Mouse (Mus musculus): ENCODE results near the gene Me3. TPM values are rescaled to one million over a fixed set of nuclear protein-coding genes. Genes with fewer than 3 reads are reported as not detected.
A peak's percentile ranks its signal among the peaks of the same experiment; 100 is the strongest.

The Me3 gene
- polyA plus RNA-seq, 1 experiment from 2014 or later, result 39.5 TPM

DNA sequence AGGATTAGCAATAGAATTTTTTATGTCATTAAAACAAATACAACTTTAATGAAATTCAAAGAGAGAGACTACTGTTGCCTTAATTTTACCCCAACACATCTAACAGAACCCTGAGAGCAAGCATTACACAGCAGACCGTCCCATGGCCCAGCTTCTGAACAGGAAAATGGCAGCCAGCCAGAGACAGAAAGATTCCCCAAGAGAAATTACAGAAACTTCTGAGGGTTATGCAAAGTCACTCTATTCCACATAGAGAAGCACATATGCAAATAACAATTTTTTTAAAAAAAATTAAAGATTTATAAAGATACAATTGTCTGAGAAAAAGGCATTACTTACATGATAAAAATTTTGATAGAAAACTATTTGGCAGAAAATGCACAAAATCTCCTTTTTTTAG, 247.5 kb downstream of the Me3 start:
- Histone ChIP-seq H3K4me1 (replicated peaks; ENCODE audit: insufficient read depth, low read length) (no peaks in the 10 kb centered on the region), H3K4me3 (replicated peaks; ENCODE audit: low read depth, low read length) (no peak overlapping the region), H3K27ac (no peak overlapping the region), H3K9ac (ENCODE audit: low read depth, low read length) (no peak overlapping the region), H3K4me2 (ENCODE audit: low read length) (no peak overlapping the region), H3K27me3 (ENCODE audit: insufficient read depth, low read length) (no peaks in the 10 kb centered on the region), H3K36me3 (ENCODE audit: insufficient read depth, low read length) (no peaks in the 10 kb centered on the region), H3K9me3 (replicated peaks; ENCODE audit: low read length) (no peaks in the 10 kb centered on the region)
- 50% methylated on average over 1 of the region's 1 CpGs for WGBS
- DNase-seq (ENCODE audit: low spot score), result no peak
- TF ChIP-seq CTCF (IDR thresholded peaks at IDR 0.05; ENCODE audit: low read depth), result no peak
- ATAC-seq (replicated peaks; ENCODE audit: low FRiP score, low read depth), result no peak

GRCm38 (mm10) chr7:89884551-89884950, 252.4 kb downstream of the Me3 start:
- Histone ChIP-seq H3K36me3 (ENCODE audit: insufficient read depth, low read length) (no peaks in the 10 kb centered on the region), H3K27ac (no peak overlapping the region), H3K27me3 (ENCODE audit: insufficient read depth, low read length) (no peaks in the 10 kb centered on the region), H3K4me2 (ENCODE audit: low read length) (no peak overlapping the region), H3K4me1 (replicated peaks; ENCODE audit: insufficient read depth, low read length) (no peaks in the 10 kb centered on the region), H3K9ac (ENCODE audit: low read depth, low read length) (no peak overlapping the region), H3K4me3 (replicated peaks; ENCODE audit: low read depth, low read length) (no peak overlapping the region), H3K9me3 (replicated peaks; ENCODE audit: low read length) (no peaks in the 10 kb centered on the region)
- DNase-seq (ENCODE audit: low spot score), result peak; percentile 37
- ATAC-seq (replicated peaks; ENCODE audit: low FRiP score, low read depth), result no peak
- TF ChIP-seq CTCF (IDR thresholded peaks at IDR 0.05; ENCODE audit: low read depth), result no peak
- WGBS, result 46% methylated on average over 3 of the region's 3 CpGs

DNA sequence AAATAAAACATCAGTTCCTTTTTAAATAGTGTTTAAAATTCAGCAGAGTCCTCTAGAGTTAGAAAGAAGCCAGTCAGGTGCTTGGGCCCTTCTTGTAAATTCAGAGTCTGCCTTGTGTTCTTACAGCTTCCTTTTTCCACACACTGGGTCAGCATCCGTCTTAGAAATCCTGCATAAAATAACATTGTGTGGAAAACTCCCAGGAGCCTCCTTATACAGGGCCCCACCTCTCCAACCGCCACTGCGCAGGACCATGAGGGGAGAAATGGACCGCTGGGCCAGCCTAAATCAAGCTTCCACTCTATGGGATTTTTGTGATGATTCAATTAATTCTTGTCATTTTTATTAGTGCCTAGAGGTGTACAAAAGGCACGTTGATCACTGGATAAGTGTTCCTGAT, 259.2 kb downstream of the Me3 start:
- Histone ChIP-seq H3K9ac (ENCODE audit: low read depth, low read length) (no peak overlapping the region), H3K4me3 (replicated peaks; ENCODE audit: low read depth, low read length) (no peak overlapping the region), H3K36me3 (ENCODE audit: insufficient read depth, low read length) (no peaks in the 10 kb centered on the region), H3K9me3 (replicated peaks; ENCODE audit: low read length) (no peaks in the 10 kb centered on the region), H3K4me1 (replicated peaks; ENCODE audit: insufficient read depth, low read length) (no peaks in the 10 kb centered on the region), H3K4me2 (ENCODE audit: low read length) (no peak overlapping the region), H3K27ac (no peak overlapping the region), H3K27me3 (ENCODE audit: insufficient read depth, low read length) (no peaks in the 10 kb centered on the region)
- ATAC-seq (replicated peaks; ENCODE audit: low FRiP score, low read depth) (no peak), DNase-seq (ENCODE audit: low spot score) (no peak)
- TF ChIP-seq CTCF (IDR thresholded peaks at IDR 0.05; ENCODE audit: low read depth), result no peak
- 69% methylated on average over 5 of the region's 5 CpGs for WGBS

DNA sequence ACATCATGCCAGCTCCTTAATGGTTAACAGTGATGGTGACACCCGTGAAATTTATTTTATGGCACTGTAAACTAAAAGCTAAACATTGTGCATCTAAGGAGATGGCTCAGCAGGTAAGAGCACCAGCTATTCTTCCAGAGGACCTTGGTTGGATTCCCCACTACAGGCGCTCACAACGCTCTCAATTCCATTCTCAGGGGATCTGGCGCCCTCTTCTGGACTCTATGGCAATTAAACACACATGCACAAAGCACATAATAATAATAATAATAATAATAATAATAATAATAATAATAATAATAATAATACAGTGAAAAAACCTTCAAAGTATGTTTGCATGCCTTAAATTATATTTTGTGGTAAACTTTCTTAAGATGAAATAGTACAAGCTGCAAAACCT, 259.7 kb downstream of the Me3 start:
- Histone ChIP-seq H3K4me3 (replicated peaks; ENCODE audit: low read depth, low read length) (no peak overlapping the region), H3K36me3 (ENCODE audit: insufficient read depth, low read length) (no peaks in the 10 kb centered on the region), H3K9ac (ENCODE audit: low read depth, low read length) (no peak overlapping the region), H3K27ac (no peak overlapping the region), H3K4me1 (replicated peaks; ENCODE audit: insufficient read depth, low read length) (no peaks in the 10 kb centered on the region), H3K9me3 (replicated peaks; ENCODE audit: low read length) (no peaks in the 10 kb centered on the region), H3K4me2 (ENCODE audit: low read length) (no peak overlapping the region), H3K27me3 (ENCODE audit: insufficient read depth, low read length) (no peaks in the 10 kb centered on the region)
- 37% methylated on average over 4 of the region's 4 CpGs for WGBS
- DNase-seq (ENCODE audit: low spot score) (peak; percentile 19), ATAC-seq (replicated peaks; ENCODE audit: low FRiP score, low read depth) (no peak)
- peak; percentile 45 for TF ChIP-seq CTCF (IDR thresholded peaks at IDR 0.05; ENCODE audit: low read depth)

- no peaks in the 10 kb centered on the region for H3K36me3 ChIP-seq (ENCODE audit: insufficient read depth, low read length)
- no peak for TF ChIP-seq CTCF (IDR thresholded peaks at IDR 0.05; ENCODE audit: low read depth)
- no peak overlapping the region for H3K27ac ChIP-seq
- no peaks in the 10 kb centered on the region for H3K27me3 ChIP-seq (ENCODE audit: insufficient read depth, low read length)
- no peak overlapping the region for H3K4me3 ChIP-seq (replicated peaks; ENCODE audit: low read depth, low read length)
- no peak for ATAC-seq (replicated peaks; ENCODE audit: low FRiP score, low read depth)
- DNase-seq (ENCODE audit: low spot score), result no peak
- no peak overlapping the region for H3K9ac ChIP-seq (ENCODE audit: low read depth, low read length)
- no peaks in the 10 kb centered on the region for H3K4me1 ChIP-seq (replicated peaks; ENCODE audit: insufficient read depth, low read length)
- WGBS, result 85% methylated on average over 8 of the region's 8 CpGs
- H3K9me3 ChIP-seq (replicated peaks; ENCODE audit: low read length), result no peaks in the 10 kb centered on the region
- H3K4me2 ChIP-seq (ENCODE audit: low read length), result peak overlapping the region; percentile 37
Observed at GRCm38 (mm10) chr7:89903007-89903406, 270.8 kb downstream of the Me3 start.

DNA sequence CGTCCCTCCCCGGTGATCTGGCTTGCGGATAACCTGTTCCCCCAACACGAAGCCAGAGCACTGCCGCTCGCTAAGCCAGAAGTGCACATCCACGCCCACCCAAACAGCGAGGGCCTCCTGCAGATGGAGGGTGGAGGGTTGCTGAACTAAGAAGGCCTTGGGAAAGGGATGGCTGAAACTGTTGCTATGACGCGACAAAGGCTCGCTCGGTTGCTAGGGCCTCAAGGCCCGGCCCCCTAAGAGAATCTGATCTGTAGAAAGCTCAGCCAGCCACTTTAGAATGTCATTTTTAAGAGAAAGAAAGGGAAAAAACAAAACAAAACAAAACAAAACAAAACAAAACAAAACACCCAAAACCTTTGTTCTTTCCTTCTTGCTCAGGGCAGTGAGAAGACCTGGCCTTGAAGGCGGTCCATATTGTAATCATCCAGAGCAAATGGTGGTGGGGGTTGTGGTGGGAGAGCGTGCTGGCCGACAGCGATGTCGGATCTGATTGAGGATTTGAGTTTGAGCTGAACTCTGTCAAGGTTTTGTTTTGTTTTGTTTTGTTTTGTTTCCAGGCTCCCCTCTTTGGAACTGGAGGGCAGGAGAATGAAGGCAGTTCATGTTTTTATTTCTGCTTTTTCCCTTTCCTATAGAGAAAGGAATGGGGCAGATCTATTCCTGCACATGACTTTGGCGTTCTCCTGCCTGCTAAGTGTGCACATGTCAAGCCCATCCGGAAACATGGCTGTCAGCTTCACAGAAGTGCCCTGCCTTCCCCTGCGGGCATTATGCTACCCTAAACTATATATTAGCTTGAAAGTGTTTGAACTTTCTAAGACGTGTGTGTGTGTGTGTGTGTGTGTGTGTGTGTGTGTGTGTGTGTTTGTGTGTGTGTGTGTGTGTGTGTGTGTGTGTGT, 271.5 kb downstream of the Me3 start, which contains the start of gene Ccdc81:
Ccdc81 (minus strand) TSS at position 188 of the 902 bp plus-strand sequence.
- Histone ChIP-seq H3K36me3 (ENCODE audit: insufficient read depth, low read length) (no peaks in the 10 kb centered on the region), H3K4me1 (replicated peaks; ENCODE audit: insufficient read depth, low read length) (no peaks in the 10 kb centered on the region), H3K9ac (ENCODE audit: low read depth, low read length) (no peak within 1 kb of the TSS), H3K27ac (no peak within 1 kb of the TSS), H3K4me3 (replicated peaks; ENCODE audit: low read depth, low read length) (0 out of 2 replicates have a peak within 1 kb of the TSS, but pooled peaks have one; percentile 0), H3K9me3 (replicated peaks; ENCODE audit: low read length) (no peaks in the 10 kb centered on the region), H3K4me2 (ENCODE audit: low read length) (peak within 1 kb of the TSS; percentile 37), H3K27me3 (ENCODE audit: insufficient read depth, low read length) (no peaks in the 10 kb centered on the region)
- WGBS, result 28% methylated on average over 22 of the region's 22 CpGs
- peak; percentile 73 for DNase-seq (ENCODE audit: low spot score)
- ATAC-seq (replicated peaks; ENCODE audit: low FRiP score, low read depth), result no peak
- no peak for TF ChIP-seq CTCF (IDR thresholded peaks at IDR 0.05; ENCODE audit: low read depth)

Other genes starting within 250 kb of the Me3 start
- gene Tmem135, start 228.2 kb upstream of the Me3 start, polyA plus RNA-seq (2015; fragmentation: Nextera tagmentation; extraction: Ambion mirVana), result 41.6 and 45.5 TPM in 2 replicates
- 29.6 and 30.9 TPM in 2 replicates for gene Fzd4, start 228.0 kb upstream of the Me3 start, polyA plus RNA-seq (2015; fragmentation: Nextera tagmentation; extraction: Ambion mirVana)
- gene Prss23, start 105.2 kb upstream of the Me3 start, polyA plus RNA-seq (2015; fragmentation: Nextera tagmentation; extraction: Ambion mirVana), result 114 TPM in 2 replicates

Data from kidney, postnatal 0 days (tissue).